Mouse (Mus musculus) testis, postnatal 14 days (tissue): ENCODE measurements at regions not wholly inside any gene's neighbourhood (a gene's known extent, or its start where the extent isn't known, plus 50 kb on each side); places are given as distances from the start of the nearest gene placed in this dataset.

Experiments used
- DNase-seq: peaks from one replicate; pipeline ENCODE4 v3.0.0; 2021; ENCODE audit warnings: low spot score

DNA sequence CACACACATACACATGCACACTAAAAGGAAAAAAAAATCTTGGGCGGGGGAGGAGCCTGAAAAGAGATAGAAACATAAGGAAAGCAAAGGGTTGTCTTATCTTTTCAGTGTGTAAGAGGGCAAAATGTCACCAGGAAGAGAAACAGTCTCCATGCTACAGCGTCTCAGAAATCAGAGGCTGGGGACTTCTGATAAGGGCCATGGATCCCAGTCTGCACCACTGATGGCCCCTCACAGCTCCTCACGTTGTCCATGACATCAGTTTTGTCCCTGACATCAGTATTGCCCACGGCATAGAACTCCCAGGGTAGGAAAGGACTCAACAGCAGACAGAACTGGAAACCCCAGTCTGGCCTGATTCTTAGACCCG lies 135.0 kb downstream of the 2410131K14Rik start:
- DNase-seq, result no peak

DNA sequence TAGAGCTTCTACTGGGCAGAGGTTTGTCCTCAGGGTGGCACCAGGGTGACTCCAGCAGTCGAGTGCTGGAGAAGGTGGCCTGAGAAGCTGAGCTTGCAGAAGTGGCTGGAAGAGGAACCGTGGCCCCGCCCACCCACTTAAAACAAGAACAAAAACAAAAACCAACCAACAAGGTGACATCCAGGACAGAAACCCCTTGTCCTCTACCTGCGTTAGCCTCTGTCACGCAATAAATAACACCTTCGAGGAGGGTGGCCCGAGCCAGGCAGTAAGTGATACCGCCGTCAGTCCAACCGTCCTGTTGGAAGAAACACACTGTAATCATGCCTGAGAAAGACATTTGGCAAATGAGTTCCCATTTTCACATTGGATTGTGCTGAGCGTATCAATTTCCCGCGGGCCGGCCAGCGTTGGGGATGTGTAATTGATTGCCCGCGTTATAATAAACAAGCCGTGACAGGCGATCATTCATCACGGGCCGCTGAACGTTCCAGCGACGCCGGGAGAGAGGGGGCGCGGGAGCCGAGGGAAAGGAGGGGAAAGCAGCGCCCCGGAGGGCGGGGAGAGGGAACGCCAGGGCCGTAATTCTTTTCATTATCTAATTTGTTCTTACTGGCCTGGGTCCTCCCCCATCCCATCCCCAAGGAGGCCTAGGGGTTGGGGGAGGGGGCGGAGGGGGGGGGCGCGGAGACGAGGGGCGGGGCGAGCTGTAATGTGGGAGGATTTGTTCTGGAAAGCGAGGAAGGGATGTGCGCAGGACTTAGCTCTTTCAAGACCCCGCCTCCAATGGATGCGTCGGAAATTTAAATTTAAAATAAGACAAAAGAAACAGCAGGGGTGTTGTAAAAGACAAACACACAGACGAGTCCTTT lies 135.6 kb downstream of the 2410131K14Rik start:
- DNase-seq, result peak; percentile 42

GRCm38 (mm10) chr5:118381294-118381675 lies 136.3 kb downstream of the 2410131K14Rik start:
- peak; percentile 67 for DNase-seq

GRCm38 (mm10) chr5:118386126-118386525 lies 141.1 kb downstream of the 2410131K14Rik start:
- peak; percentile 25 for DNase-seq

GRCm38 (mm10) chr5:118388419-118388818 lies 143.4 kb downstream of the 2410131K14Rik start:
- no peak for DNase-seq

GRCm38 (mm10) chr5:118390691-118391373 lies 145.8 kb downstream of the 2410131K14Rik start:
- no peak for DNase-seq

DNA sequence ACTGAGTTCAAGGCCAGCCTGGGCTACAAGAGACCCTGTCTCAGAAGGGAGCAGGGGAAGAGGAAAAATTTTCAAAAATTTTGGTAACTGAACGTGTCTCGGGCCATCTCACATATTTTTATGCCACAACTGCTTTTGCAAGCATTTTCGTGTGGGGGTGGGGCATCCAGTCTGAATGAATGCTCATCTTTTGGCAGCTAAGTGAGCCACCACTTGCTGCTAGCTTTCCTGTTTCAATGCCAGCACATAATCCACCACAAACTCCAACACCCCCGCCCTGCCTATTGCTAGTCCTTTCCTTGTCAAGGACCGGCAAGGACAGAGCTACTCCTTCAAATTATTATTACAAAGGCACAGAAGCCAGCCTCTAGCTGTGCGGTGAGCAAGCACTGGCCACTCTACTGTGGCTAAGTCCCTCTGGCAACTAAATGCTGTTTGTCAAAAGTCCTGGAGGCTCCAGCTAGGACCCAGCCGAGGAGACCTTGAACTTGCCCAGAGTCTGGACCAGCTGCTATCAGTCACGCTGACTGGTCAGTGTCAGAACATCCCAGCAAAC lies 148.0 kb downstream of the 2410131K14Rik start:
- no peak for DNase-seq

DNA sequence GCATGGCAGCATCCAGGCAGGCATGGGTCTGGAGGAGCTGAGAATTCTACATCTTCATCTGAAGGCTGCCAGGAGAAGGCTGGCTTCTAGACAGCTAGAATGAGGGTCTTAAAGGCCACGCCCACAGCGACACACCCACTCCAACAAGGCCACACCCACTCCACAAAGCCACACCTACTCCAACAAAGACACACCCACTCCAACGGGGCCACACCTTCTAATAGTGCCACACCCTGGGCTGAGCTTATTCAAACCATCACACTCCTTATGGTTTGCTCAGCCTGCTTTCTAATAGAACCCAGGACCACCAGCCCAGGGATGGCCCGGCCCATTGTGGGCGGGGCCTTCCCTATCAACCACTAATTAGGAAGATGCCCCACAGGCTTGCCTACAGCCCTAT lies 149.0 kb downstream of the 2410131K14Rik start:
- DNase-seq, result no peak

GRCm38 (mm10) chr5:118396004-118396725 lies 151.1 kb downstream of the 2410131K14Rik start:
- no peak for DNase-seq

- DNase-seq, result no peak
These were observed 155.9 kb downstream of the 2410131K14Rik start for GRCm38 (mm10) chr5:118400926-118401325.

DNA sequence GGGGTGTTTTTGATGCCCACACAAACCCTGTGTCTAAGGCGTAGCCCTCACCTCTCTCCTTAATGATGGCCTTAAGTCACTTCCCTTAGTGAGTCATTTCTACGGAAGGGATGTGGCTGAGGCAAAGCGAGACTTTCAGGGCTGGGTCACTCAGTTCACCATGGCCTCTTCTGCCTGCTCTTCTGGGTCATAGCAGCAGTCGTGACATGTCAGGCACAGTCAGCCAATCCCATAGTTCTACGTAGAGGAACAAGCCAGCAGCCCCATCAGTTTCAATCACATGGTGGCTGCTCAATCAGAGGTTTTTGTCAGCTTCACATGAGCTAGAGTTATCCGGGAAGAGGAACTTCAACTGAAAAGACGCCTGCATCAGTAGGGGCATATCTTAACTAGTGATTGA lies 156.1 kb upstream of the Med13l start:
- no peak for DNase-seq

GRCm38 (mm10) chr5:118405421-118405820 lies 155.1 kb upstream of the Med13l start:
- no peak for DNase-seq

GRCm38 (mm10) chr5:118407451-118407850 lies 153.0 kb upstream of the Med13l start:
- DNase-seq, result no peak

DNA sequence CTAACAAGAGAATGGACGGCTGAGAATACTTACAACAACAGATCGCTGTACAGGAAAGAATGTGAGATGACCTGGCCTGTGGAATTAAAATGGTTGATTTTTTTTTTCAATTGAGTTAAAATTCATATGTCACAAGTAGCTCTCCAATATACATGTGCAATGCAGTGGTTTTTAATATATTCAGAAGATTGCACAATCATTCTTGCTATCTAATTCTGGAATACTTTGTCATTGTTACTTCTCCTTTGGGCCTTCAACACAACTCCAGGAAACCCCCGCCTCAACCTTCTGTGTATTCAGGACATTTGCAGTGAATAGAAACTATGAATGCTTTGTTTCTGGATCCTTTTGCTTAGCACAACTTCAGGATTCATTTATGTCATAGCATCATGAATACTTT lies 152.5 kb upstream of the Med13l start:
- DNase-seq, result no peak

DNA sequence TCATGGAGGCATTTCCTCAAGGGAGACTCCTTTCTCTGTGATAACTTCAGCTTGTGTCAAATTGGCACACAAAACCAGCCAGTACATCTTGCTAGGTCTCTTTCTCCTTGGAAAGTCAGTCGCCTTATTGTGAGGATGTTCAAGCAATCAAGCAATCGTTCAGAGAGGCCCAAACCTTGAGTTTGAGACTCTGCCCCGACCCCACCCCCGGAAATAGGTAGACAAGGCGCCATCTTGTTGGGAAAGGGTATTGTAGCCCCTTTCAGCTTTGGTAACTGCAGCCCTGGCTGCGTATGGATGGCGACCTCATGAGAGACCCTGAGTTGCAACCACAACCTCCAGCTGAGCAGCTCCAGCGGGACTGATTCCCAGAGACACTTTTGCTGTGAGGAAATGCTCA lies 151.7 kb upstream of the Med13l start:
- DNase-seq, result no peak

DNA sequence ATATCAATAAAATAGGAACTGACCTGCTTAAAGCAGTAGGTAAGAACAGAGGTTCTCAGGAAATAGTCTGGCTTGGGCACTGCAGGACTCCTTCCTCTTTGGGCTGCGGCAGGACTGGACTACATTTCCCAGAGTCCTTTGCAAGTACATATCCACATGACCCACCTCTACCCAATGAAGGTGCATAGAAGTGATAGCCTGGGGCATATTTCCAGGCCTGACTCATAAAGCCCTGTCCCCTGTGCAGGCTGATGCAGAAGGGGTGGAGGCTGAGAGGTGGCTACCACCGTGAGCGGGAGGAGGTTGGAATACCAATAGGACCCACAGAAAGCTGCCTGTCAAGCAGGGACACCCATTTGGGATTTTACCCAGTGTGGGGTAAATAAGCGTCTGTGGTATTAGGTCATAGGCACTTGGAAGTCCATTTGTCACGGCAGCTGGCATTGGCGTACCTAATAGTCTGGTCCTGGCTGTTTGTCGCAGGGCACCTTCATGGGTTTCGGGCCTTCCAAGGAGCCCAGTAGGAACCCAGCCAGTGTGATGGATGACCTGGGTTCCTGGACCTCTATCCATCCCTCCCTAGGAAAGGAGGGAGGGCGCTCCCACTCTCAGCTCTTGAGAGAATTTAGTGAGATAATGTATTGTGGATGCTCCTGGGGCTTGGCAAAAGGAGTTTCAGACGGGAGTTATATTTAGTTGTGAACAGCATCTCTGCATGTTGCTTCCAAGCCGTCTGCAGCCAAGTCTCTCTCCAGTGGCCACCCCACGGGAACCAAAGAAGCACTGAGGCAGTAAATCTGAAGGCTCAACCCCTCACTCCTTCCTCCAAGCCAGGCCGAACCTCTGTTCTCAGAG lies 146.8 kb upstream of the Med13l start:
- peak; percentile 48 for DNase-seq

- DNase-seq, result no peak
These were observed 141.0 kb upstream of the Med13l start for GRCm38 (mm10) chr5:118419344-118420037.

DNA sequence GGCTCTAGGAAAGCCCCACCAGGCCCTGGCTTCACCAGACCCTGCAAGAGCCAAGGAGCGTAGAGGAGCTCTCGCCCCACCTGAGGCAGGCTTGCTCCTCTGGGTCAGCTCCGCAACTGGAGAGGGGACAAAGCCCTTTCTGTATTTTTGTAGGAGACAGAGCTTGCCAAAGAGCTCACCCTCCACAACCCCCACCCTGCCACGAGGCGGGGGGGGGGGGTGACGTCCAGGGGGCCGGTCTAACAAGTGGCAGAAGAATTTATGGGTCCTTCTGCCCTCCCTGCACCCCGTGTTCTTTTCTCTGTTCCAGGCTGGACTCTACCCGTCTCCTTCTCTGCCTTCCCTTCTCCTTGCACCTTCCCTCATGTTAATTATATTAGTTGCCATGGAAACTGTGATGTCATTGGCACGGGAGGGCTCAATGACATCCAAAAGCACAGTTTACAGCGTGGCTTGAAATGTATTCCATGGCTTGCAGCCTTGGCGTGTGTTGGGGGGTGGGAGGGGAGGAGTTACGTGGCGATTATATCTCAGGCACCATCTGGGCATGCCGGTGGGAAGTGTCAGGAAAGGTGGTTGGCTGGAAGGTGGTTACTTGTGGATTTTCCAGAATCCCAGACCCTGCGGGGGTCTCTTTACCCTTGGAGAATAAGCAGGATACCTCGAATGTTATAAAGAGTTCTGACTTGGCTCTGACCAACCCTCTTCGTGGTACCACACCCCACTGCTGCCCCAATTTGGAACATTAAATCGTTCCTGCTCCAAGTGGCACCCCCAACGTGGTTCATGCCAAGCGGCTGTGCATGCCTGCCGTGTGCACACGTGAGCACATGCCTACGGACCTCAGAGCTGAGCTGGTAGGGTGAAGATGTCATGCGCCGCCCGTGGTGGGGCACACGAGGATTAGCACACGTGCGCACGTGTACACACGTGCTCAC lies 138.3 kb upstream of the Med13l start:
- DNase-seq, result no peak

DNA sequence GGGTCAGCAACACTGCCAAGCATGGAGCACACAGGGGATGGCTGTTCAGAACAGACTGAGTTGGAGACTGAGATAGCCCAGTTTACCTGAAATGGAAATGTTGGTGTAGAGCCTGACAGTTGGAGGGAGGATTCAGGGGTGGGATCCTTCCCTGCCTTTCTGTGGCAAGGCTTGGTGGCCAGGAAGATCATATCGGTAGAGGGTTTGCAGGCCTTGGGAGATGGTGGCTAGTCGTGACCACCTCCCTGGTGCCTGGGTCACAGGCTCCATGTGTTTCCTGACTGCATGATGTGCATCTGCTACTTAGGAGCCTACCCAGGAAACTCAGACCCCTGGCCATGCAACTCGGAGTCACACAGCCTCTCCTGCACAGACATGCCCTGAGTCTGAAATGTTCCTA lies 136.3 kb upstream of the Med13l start:
- no peak for DNase-seq
